Mouse (Mus musculus) hindbrain, embryonic 12.5 days (tissue): ENCODE results near the gene Srr. TPM values are rescaled to one million over a fixed set of nuclear protein-coding genes. Genes with fewer than 3 reads are reported as not detected.

ENCODE experiments used
- ATAC-seq: fragments of 200-750 bp; cut with Nextera tagmentation; 2 replicates; pipeline ENCODE4 v1.8.0; 2017; ENCODE audit warnings: moderate TSS enrichment; ENCODE audit not compliant: low FRiP score
- H3K27ac ChIP-seq: fragments of 300-500 bp; sonication (generic); 2 replicates; pipeline ENCODE4 v1.5.1; 2016; ENCODE audit warnings: mild to moderate bottlenecking
- H3K27me3 ChIP-seq: fragments of 300-500 bp; sonication (generic); 2 replicates; pipeline ENCODE4 v1.6.1; 2016; ENCODE audit warnings: mild to moderate bottlenecking
- H3K36me3 ChIP-seq: fragments of 300-500 bp; sonication (generic); 2 replicates; pipeline ENCODE4 v1.6.1; 2016; ENCODE audit warnings: mild to moderate bottlenecking
- H3K4me1 ChIP-seq: fragments of 300-500 bp; sonication (generic); 2 replicates; pipeline ENCODE4 v1.6.1; 2016
- H3K4me2 ChIP-seq: fragments of 300-500 bp; sonication (generic); replicated peaks from 2 replicates; pipeline ENCODE4 v1.6.1; 2016; ENCODE audit warnings: mild to moderate bottlenecking
- H3K4me3 ChIP-seq: fragments of 300-500 bp; sonication (generic); 2 replicates; pipeline ENCODE4 v1.5.1; 2016; ENCODE audit warnings: mild to moderate bottlenecking
- H3K9ac ChIP-seq: fragments of 300-500 bp; sonication (generic); 2 replicates; pipeline ENCODE4 v1.6.1; 2016; ENCODE audit warnings: mild to moderate bottlenecking, moderate library complexity
- H3K9me3 ChIP-seq: fragments of 300-500 bp; sonication (generic); replicated peaks from 2 replicates; pipeline ENCODE4 v1.6.1; 2016; ENCODE audit warnings: mild to moderate bottlenecking
- WGBS: fragments of 180-500 bp; shearing (Covaris S2); methylation state at CpG from one replicate; pipeline ENCODE4 v1.1.7; 2016; 5-methylcytosine and 5-hydroxymethylcytosine counted together
- microRNA-seq: library from miRNA; unstranded; fragments of <30 nt; microRNA quantifications from one replicate; pipeline ENCODE4, GENCODE M21; 2017
- polyA plus RNA-seq: library from polyadenylated mRNA; unstranded; fragments of >200 nt; fragmentation: Nextera tagmentation; extraction: Ambion mirVana; gene quantifications from 2 replicates; pipeline ENCODE4 v1.2.1, GENCODE M21; 2016

Srr gene
- polyA plus RNA-seq, 1 experiment from 2014 or later, result 30.2 TPM

GRCm38 (mm10) chr11:74870544-74870943 lies 55.2 kb downstream of the Srr start:
- Histone ChIP-seq H3K9ac (no peak overlapping the region), H3K27ac (peak overlapping the region; percentile 71), H3K27me3 (no peaks in the 10 kb centered on the region), H3K9me3 (no peaks in the 10 kb centered on the region), H3K36me3 (peaks cover 14% of the 10 kb centered on the region), H3K4me1 (peaks cover 29% of the 10 kb centered on the region), H3K4me3 (no peak overlapping the region), H3K4me2 (no peak overlapping the region)
- no peak for ATAC-seq
- WGBS, result 82% methylated on average over 4 of the region's 4 CpGs

GRCm38 (mm10) chr11:74869603-74870002 lies 56.1 kb downstream of the Srr start:
- peak; percentile 56 for ATAC-seq
- H3K27ac ChIP-seq, result peak overlapping the region; percentile 66

GRCm38 (mm10) chr11:74868046-74868760 lies 57.5 kb downstream of the Srr start:
- no peak for ATAC-seq
- H3K9me3 ChIP-seq, result no peaks in the 10 kb centered on the region
- no peak overlapping the region for H3K4me2 ChIP-seq
- peaks cover 24% of the 10 kb centered on the region for H3K4me1 ChIP-seq
- no peak overlapping the region for H3K9ac ChIP-seq
- H3K27me3 ChIP-seq, result no peaks in the 10 kb centered on the region
- H3K36me3 ChIP-seq, result peaks cover 21% of the 10 kb centered on the region
- WGBS, result 93% methylated on average over 13 of the region's 13 CpGs
- H3K4me3 ChIP-seq, result no peak overlapping the region
- H3K27ac ChIP-seq, result no peak overlapping the region

More at GRCm38 (mm10) chr11:74869603-74870002, 56.1 kb downstream of the Srr start:
- Histone ChIP-seq H3K4me1 (peaks cover 27% of the 10 kb centered on the region), H3K9ac (no peak overlapping the region), H3K36me3 (peaks cover 20% of the 10 kb centered on the region), H3K4me3 (no peak overlapping the region), H3K9me3 (no peaks in the 10 kb centered on the region), H3K27me3 (no peaks in the 10 kb centered on the region), H3K4me2 (no peak overlapping the region)
- WGBS, result 79% methylated on average over 6 of the region's 6 CpGs

- ATAC-seq, result no peak
- WGBS, result 78% methylated on average over 2 of the region's 2 CpGs
- Histone ChIP-seq H3K27ac (no peak overlapping the region), H3K4me3 (no peak overlapping the region), H3K36me3 (peaks cover 26% of the 10 kb centered on the region), H3K27me3 (no peaks in the 10 kb centered on the region), H3K4me1 (peaks cover 24% of the 10 kb centered on the region), H3K4me2 (no peak overlapping the region), H3K9me3 (no peaks in the 10 kb centered on the region), H3K9ac (no peak overlapping the region)
Measured at GRCm38 (mm10) chr11:74867181-74867580, 58.6 kb downstream of the Srr start.

- Histone ChIP-seq H3K9me3 (no peaks in the 10 kb centered on the region), H3K27ac (no peak overlapping the region), H3K36me3 (peaks cover 26% of the 10 kb centered on the region), H3K4me1 (peaks cover 24% of the 10 kb centered on the region), H3K4me2 (no peak overlapping the region), H3K27me3 (no peaks in the 10 kb centered on the region), H3K9ac (no peak overlapping the region), H3K4me3 (no peak overlapping the region)
- no peak for ATAC-seq
- 84% methylated on average over 4 of the region's 4 CpGs for WGBS
Measured at GRCm38 (mm10) chr11:74866640-74867039, 59.1 kb downstream of the Srr start.

- ATAC-seq, result no peak
- H3K36me3 ChIP-seq, result peaks cover 31% of the 10 kb centered on the region
- WGBS, result 81% methylated on average over 9 of the region's 9 CpGs
Measured at GRCm38 (mm10) chr11:74865252-74865651, 60.5 kb downstream of the Srr start.

GRCm38 (mm10) chr11:74864421-74864820 lies 61.3 kb downstream of the Srr start:
- H3K36me3 ChIP-seq, result peaks cover 35% of the 10 kb centered on the region
- ATAC-seq, result no peak
- no peaks in the 10 kb centered on the region for H3K9me3 ChIP-seq
- no peaks in the 10 kb centered on the region for H3K27me3 ChIP-seq
- 86% methylated on average over 9 of the region's 9 CpGs for WGBS
- peaks cover 5% of the 10 kb centered on the region for H3K4me1 ChIP-seq
- no peak overlapping the region for H3K9ac ChIP-seq
- no peak overlapping the region for H3K27ac ChIP-seq
- H3K4me2 ChIP-seq, result no peak overlapping the region
- no peak overlapping the region for H3K4me3 ChIP-seq

More at GRCm38 (mm10) chr11:74865252-74865651, 60.5 kb downstream of the Srr start:
- Histone ChIP-seq H3K27ac (no peak overlapping the region), H3K27me3 (no peaks in the 10 kb centered on the region), H3K9ac (no peak overlapping the region), H3K9me3 (no peaks in the 10 kb centered on the region), H3K4me3 (no peak overlapping the region), H3K4me2 (no peak overlapping the region), H3K4me1 (peaks cover 14% of the 10 kb centered on the region)

- H3K9me3 ChIP-seq, result no peaks in the 10 kb centered on the region
- no peaks in the 10 kb centered on the region for H3K4me1 ChIP-seq
- H3K9ac ChIP-seq, result no peak overlapping the region
- no peaks in the 10 kb centered on the region for H3K27me3 ChIP-seq
- H3K27ac ChIP-seq, result no peak overlapping the region
- 30% methylated on average over 11 of the region's 11 CpGs for WGBS
- no peak overlapping the region for H3K4me3 ChIP-seq
- no peak for ATAC-seq
- H3K36me3 ChIP-seq, result peaks cover 40% of the 10 kb centered on the region
- H3K4me2 ChIP-seq, result no peak overlapping the region
Measured at GRCm38 (mm10) chr11:74863471-74863870, 62.3 kb downstream of the Srr start.

- Histone ChIP-seq H3K27me3 (no peaks in the 10 kb centered on the region), H3K4me2 (no peak overlapping the region), H3K4me3 (no peak overlapping the region), H3K27ac (no peak overlapping the region), H3K4me1 (no peaks in the 10 kb centered on the region), H3K9ac (no peak overlapping the region), H3K9me3 (no peaks in the 10 kb centered on the region), H3K36me3 (peaks cover 37% of the 10 kb centered on the region)
- ATAC-seq, result no peak
- WGBS, result 86% methylated on average over 5 of the region's 5 CpGs
Measured at GRCm38 (mm10) chr11:74862129-74862528, 63.6 kb downstream of the Srr start.

- Histone ChIP-seq H3K4me3 (no peak overlapping the region), H3K9me3 (no peaks in the 10 kb centered on the region), H3K27ac (no peak overlapping the region), H3K4me1 (no peaks in the 10 kb centered on the region), H3K36me3 (peaks cover 34% of the 10 kb centered on the region), H3K27me3 (no peaks in the 10 kb centered on the region), H3K9ac (no peak overlapping the region), H3K4me2 (no peak overlapping the region)
- WGBS, result 90% methylated on average over 9 of the region's 9 CpGs
- no peak for ATAC-seq
Measured at GRCm38 (mm10) chr11:74857756-74858155, 68.0 kb downstream of the Srr start.

Small RNA genes lying within 50 kb of the gene (microRNA-seq; reads per million reads assigned to microRNA genes)
- not detected for gene Mir6926

Other genes starting within 250 kb of the Srr start
- gene Pafah1b1, start 201.3 kb downstream of the Srr start, polyA plus RNA-seq, result 77.8 and 85.6 TPM in 2 replicates
- 57.5 and 58.5 TPM in 2 replicates for gene Mettl16, start 155.1 kb downstream of the Srr start, polyA plus RNA-seq
- gene Mnt, start 95.0 kb downstream of the Srr start, polyA plus RNA-seq, result 8.3 and 8.4 TPM in 2 replicates
- gene Sgsm2, start 28.9 kb downstream of the Srr start, polyA plus RNA-seq, result 15.8 and 16.1 TPM in 2 replicates
- 33.0 and 37.4 TPM in 2 replicates for gene Tsr1, start 27.9 kb downstream of the Srr start, polyA plus RNA-seq
- gene Smg6, start 125 bp downstream of the Srr start, polyA plus RNA-seq, result 23.5 and 23.6 TPM in 2 replicates
- 11.3 and 15.8 TPM in 2 replicates for gene Hic1, start 243.6 kb upstream of the Srr start, polyA plus RNA-seq